Mouse (Mus musculus) embryonic fibroblast, embryonic 13.5 days (primary cell): ENCODE results near the gene Atp2a3.

ENCODE experiments used
- CTCF ChIP-seq: IDR thresholded peaks from 2 replicates; pipeline ENCODE4 v1.5.1; 2011; ENCODE audit warnings: mild to moderate bottlenecking, control low read depth, low read length, moderate library complexity, borderline replicate concordance; ENCODE audit not compliant: insufficient read depth
- POLR2A ChIP-seq: IDR thresholded peaks from 2 replicates; pipeline ENCODE4 v1.6.1; 2011; ENCODE audit warnings: low read depth, mild to moderate bottlenecking, control low read depth, low read length, moderate library complexity

DNA sequence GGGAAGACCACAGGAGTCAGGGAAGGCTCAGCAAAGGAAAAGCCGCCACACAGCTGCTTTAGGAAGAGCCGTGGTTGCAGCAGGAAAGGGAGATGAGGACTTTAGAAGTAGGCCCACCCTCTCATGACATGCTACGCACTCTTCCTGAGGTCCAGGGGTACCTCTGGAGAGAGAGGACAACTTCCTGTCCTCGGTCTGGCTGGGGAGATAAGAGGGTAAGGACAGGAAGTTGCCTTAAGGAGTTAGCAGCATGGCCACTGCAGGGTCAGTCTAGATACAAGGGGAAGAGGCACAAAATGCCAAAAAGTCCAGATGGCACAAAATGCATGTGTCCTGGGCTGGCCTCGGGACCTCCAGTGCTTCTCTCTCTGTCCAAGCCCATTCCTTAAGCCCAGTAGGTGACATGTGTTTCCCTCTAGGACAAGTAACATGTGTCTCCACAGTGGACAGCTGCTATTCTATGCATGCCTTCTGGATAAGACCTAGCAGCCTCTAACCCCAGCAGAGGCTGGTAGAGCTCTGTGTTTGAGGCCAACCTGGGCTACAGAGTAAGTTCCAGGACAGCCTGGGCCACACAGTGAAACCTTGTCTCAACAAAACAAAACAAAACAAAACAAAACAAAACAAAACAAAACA is 5.5 kb upstream of the Atp2a3 start:
- TF ChIP-seq CTCF, result no peak
- TF ChIP-seq POLR2A, result no peak
